Comparison of ENCODE assay signal across 23 mouse cellular contexts in genomic region chr6:94705931-94706330, GRCm38 (mm10).
"Had no signal": no experiment of that assay in that cellular context is flagged by ENCODE, and none has a peak within 500 bp of the region (broad histone marks: within the 10 kb centered on the region; RNA-seq: fewer than 3 reads in every experiment).

No protein-coding gene starts in this region.

- H3K27ac ChIP-seq: heart, adult 2 months; heart, embryonic 13.5 days; heart, embryonic 15.5 days; hindbrain, embryonic 13.5 days; hindbrain, embryonic 15.5 days; hindbrain, postnatal 0 days; kidney, embryonic 15.5 days; kidney, postnatal 0 days; limb, embryonic 13.5 days; limb, embryonic 15.5 days had no signal

- DNase-seq: gastrocnemius, postnatal 14 days; gastrocnemius, postnatal 36 days; heart, adult 11 months; heart, adult 2 months; heart, postnatal 14 days; heart, postnatal 36 days; kidney, adult 11 months; kidney, adult 2 months; kidney, adult 9 months; kidney, postnatal 14 days; kidney, postnatal 36 days; layer of hippocampus, adult 9-11 months; layer of hippocampus, postnatal 36 days; left cerebral cortex, postnatal 4 days had no signal

- H3K36me3 ChIP-seq: heart, embryonic 13.5 days; heart, embryonic 15.5 days; hindbrain, embryonic 13.5 days; hindbrain, embryonic 15.5 days; kidney, embryonic 15.5 days; limb, embryonic 13.5 days; limb, embryonic 15.5 days had no signal

- H3K27me3 ChIP-seq: heart, embryonic 15.5 days; limb, embryonic 15.5 days had no signal

- H3K4me3 ChIP-seq: heart, adult 2 months; heart, embryonic 13.5 days; heart, embryonic 15.5 days; hindbrain, embryonic 13.5 days; hindbrain, embryonic 15.5 days; kidney, embryonic 15.5 days; limb, embryonic 13.5 days; limb, embryonic 15.5 days had no signal
